Mouse (Mus musculus) adrenal gland, postnatal 25 days (tissue): ENCODE results near the gene Cacna2d4. TPM values are rescaled to one million over a fixed set of nuclear protein-coding genes. Genes with fewer than 3 reads are reported as not detected.
"Not testable (repeated sequence)": the region's sequence is repeated elsewhere in the genome, so short reads cannot be mapped to it uniquely, and the experiment has no call there.

Experiments
- DNase-seq: peaks from one replicate; pipeline ENCODE4 v3.0.0; 2021; ENCODE audit warnings: mixed read lengths
- long read RNA-seq: library from polyadenylated mRNA; stranded (forward); transcript quantifications from one replicate; pipeline ENCODE4 v2.0.0, GENCODE M21; 2021
- total RNA-seq: library from RNA; stranded (reverse); gene quantifications from 2 replicates; pipeline ENCODE4 v1.2.3, GENCODE M21; 2021

Gene Cacna2d4
- not detected in 2 replicates for total RNA-seq
- long read RNA-seq: 0 reads

- no peak for DNase-seq
Observed at GRCm38 (mm10) chr6:119236241-119236640, at the start of gene Cacna2d4. TSS of gene Cacna2d4 (plus strand) at chr6:119236526.

- no peak for DNase-seq
Observed at GRCm38 (mm10) chr6:119186658-119187057, 49.7 kb upstream of the Cacna2d4 start.

- no peak for DNase-seq
Observed at GRCm38 (mm10) chr6:119187631-119188030, 48.7 kb upstream of the Cacna2d4 start.

- DNase-seq: no peak
Observed at GRCm38 (mm10) chr6:119191478-119191877, 44.8 kb upstream of the Cacna2d4 start.

GRCm38 (mm10) chr6:119193571-119194154 is 42.7 kb upstream of the Cacna2d4 start:
- DNase-seq: no peak

GRCm38 (mm10) chr6:119194161-119194560 is 42.2 kb upstream of the Cacna2d4 start:
- no peak for DNase-seq

- DNase-seq: no peak
Observed at GRCm38 (mm10) chr6:119194601-119195000, 41.7 kb upstream of the Cacna2d4 start.

- no peak for DNase-seq
Observed at GRCm38 (mm10) chr6:119196382-119197305, 39.7 kb upstream of the Cacna2d4 start, which contains the start of gene Cacna1c. TSS of gene Cacna1c (minus strand) at chr6:119196418.

- no peak for DNase-seq
Observed at GRCm38 (mm10) chr6:119198534-119199273, 37.6 kb upstream of the Cacna2d4 start.

- no peak for DNase-seq
Observed at GRCm38 (mm10) chr6:119199274-119199879, 36.9 kb upstream of the Cacna2d4 start.

- DNase-seq: no peak
Observed at GRCm38 (mm10) chr6:119200362-119200761, 36.0 kb upstream of the Cacna2d4 start.

GRCm38 (mm10) chr6:119201575-119201974 is 34.8 kb upstream of the Cacna2d4 start:
- no peak for DNase-seq

- DNase-seq: no peak
Observed at GRCm38 (mm10) chr6:119204286-119204685, 32.0 kb upstream of the Cacna2d4 start.

- no peak for DNase-seq
Observed at GRCm38 (mm10) chr6:119204915-119205314, 31.4 kb upstream of the Cacna2d4 start.

- not testable (repeated sequence) for DNase-seq
Observed at GRCm38 (mm10) chr6:119206006-119206405, 30.3 kb upstream of the Cacna2d4 start.

GRCm38 (mm10) chr6:119213375-119213774 is 23.0 kb upstream of the Cacna2d4 start:
- DNase-seq: no peak

GRCm38 (mm10) chr6:119214190-119214589 is 22.1 kb upstream of the Cacna2d4 start:
- no peak for DNase-seq

- DNase-seq: no peak
Observed at GRCm38 (mm10) chr6:119215040-119215613, 21.2 kb upstream of the Cacna2d4 start.

- DNase-seq: no peak
Observed at GRCm38 (mm10) chr6:119217661-119218060, 18.7 kb upstream of the Cacna2d4 start.

- no peak for DNase-seq
Observed at GRCm38 (mm10) chr6:119218591-119218990, 17.7 kb upstream of the Cacna2d4 start.

GRCm38 (mm10) chr6:119219237-119219870 is 17.0 kb upstream of the Cacna2d4 start:
- no peak for DNase-seq
